21 mouse cellular contexts compared by ENCODE assay signal in genomic region chr9:47906521-47906920, GRCm38 (mm10).
DNase-seq lines count a peak whose midpoint lies in the region; ATAC-seq and TF ChIP-seq lines count a peak whose summit lies in the region.
"Had no signal": no experiment of that assay in that cellular context is flagged by ENCODE, and none has a peak within 500 bp of the region (broad histone marks: within the 10 kb centered on the region; RNA-seq: fewer than 3 reads in every experiment).

No protein-coding gene starts in this region.

- H3K9ac ChIP-seq in hindbrain, postnatal 0 days (replicated peaks; ENCODE audit: low read length) = no peak overlapping the region
- H3K9ac ChIP-seq: hindbrain, embryonic 13.5 days had no signal

- peaks cover 17% of the 10 kb centered on the region for H3K4me1 ChIP-seq in hindbrain, postnatal 0 days (ENCODE audit: insufficient read depth, low read length)
- H3K4me1 ChIP-seq in hindbrain, embryonic 10.5 days (replicated peaks) = peaks cover 53% of the 10 kb centered on the region

- no peaks in the 10 kb centered on the region for H3K36me3 ChIP-seq in hindbrain, postnatal 0 days (ENCODE audit: insufficient read depth, low read length)
- H3K36me3 ChIP-seq in hindbrain, embryonic 10.5 days = no peaks in the 10 kb centered on the region
- H3K36me3 ChIP-seq: embryonic facial prominence, embryonic 10.5 days; heart, embryonic 10.5 days; hindbrain, embryonic 13.5 days had no signal

- intact Hi-C loops in left cerebral cortex, adult 2 months (cut with DNase I) = no loop called here
- intact Hi-C loops in left cerebral cortex, postnatal 36 days (cut with DNase I) = no loop called here

- no peak overlapping the region for H3K4me2 ChIP-seq in hindbrain, postnatal 0 days (ENCODE audit: low read depth, low read length)
- H3K4me2 ChIP-seq: hindbrain, embryonic 13.5 days had no signal

- no peak for ATAC-seq in hindbrain, postnatal 0 days
- ATAC-seq: activated CD4-positive, CD25-positive, alpha-beta regulatory T cell, adult 4 months; forebrain, embryonic 14.5 days; Patski had no signal

- 56% methylated on average over 6 of the region's 6 CpGs for WGBS in hindbrain, postnatal 0 days
- WGBS in hindbrain, embryonic 10.5 days = 64% methylated on average over 6 of the region's 6 CpGs

- H3K27me3 ChIP-seq in hindbrain, postnatal 0 days (ENCODE audit: insufficient read depth, low read length) = no peaks in the 10 kb centered on the region; the same call in 1 of the 2 replicates
- peaks cover 91% of the 10 kb centered on the region for H3K27me3 ChIP-seq in hindbrain, embryonic 10.5 days (ENCODE audit: insufficient read depth, poor library complexity, severe bottlenecking)
- H3K27me3 ChIP-seq: CH12.LX had no signal

- peak; percentile 57 for TF ChIP-seq CTCF in hindbrain, postnatal 0 days (IDR thresholded peaks at IDR 0.05; ENCODE audit: low read depth)
- peak; percentile 31 for TF ChIP-seq CTCF in left cerebral cortex, adult 2 months (IDR thresholded peaks at IDR 0.05)

- no peak overlapping the region for H3K4me3 ChIP-seq in hindbrain, postnatal 0 days (ENCODE audit: low read length)
- no peak overlapping the region for H3K4me3 ChIP-seq in hindbrain, embryonic 10.5 days
- H3K4me3 ChIP-seq in left cerebral cortex, adult 2 months = no peak overlapping the region
- H3K4me3 ChIP-seq: embryonic facial prominence, embryonic 10.5 days; heart, embryonic 10.5 days; hindbrain, embryonic 13.5 days had no signal

- H3K27ac ChIP-seq in hindbrain, postnatal 0 days = no peak overlapping the region
- H3K27ac ChIP-seq in hindbrain, embryonic 10.5 days = no peak overlapping the region
- no peak overlapping the region for H3K27ac ChIP-seq in left cerebral cortex, adult 2 months
- H3K27ac ChIP-seq: embryonic facial prominence, embryonic 10.5 days; heart, embryonic 10.5 days; hindbrain, embryonic 13.5 days had no signal

- DNase-seq in hindbrain, postnatal 0 days (ENCODE audit: low spot score) = no peak
- no peak for DNase-seq in hindbrain, embryonic 10.5 days (ENCODE audit: low spot score)
- no peak for DNase-seq in left cerebral cortex, adult 2 months (ENCODE audit: extremely low spot score in 1 of 2, low spot score in 2 of 2)
- no peak for DNase-seq in left cerebral cortex, postnatal 36 days (ENCODE audit: low spot score in 2 of 2)
- DNase-seq in retina, embryonic 14.5 days (ENCODE audit: low spot score) = peak; percentile 24
- DNase-seq in retina, postnatal 1 day = no peak
- no peak for DNase-seq in adrenal gland, postnatal 14 days
- DNase-seq: adrenal gland, postnatal 25 days; cerebellum, adult 11 months; cerebellum, adult 8-10 months; gastrocnemius, postnatal 36 days; heart, adult 18-20 months; heart, postnatal 10 days; heart, postnatal 4 days had no signal

- no peaks in the 10 kb centered on the region for H3K9me3 ChIP-seq in hindbrain, postnatal 0 days (ENCODE audit: low read length)
- H3K9me3 ChIP-seq in hindbrain, embryonic 10.5 days = no peaks in the 10 kb centered on the region
- H3K9me3 ChIP-seq: embryonic facial prominence, embryonic 10.5 days; heart, embryonic 10.5 days; hindbrain, embryonic 13.5 days had no signal
